Mouse (Mus musculus) CH12.LX (cell line): Measurements from ENCODE around the gene Ndufa11. TPM values are rescaled to one million over a fixed set of nuclear protein-coding genes. Genes with fewer than 3 reads are reported as not detected.

Source experiments
- DNase-seq: peaks from one replicate; pipeline ENCODE4 v3.0.0-alpha.2; 2013; ENCODE audit errors: extremely low read depth
- H3K27ac ChIP-seq: 2 replicates; pipeline ENCODE4 v1.5.1; 2012; ENCODE audit warnings: low read depth, mild to moderate bottlenecking, control low read depth, moderate library complexity; ENCODE audit not compliant: insufficient read depth
- H3K27me3 ChIP-seq: replicated peaks from 2 replicates; pipeline ENCODE3; 2012; ENCODE audit warnings: inconsistent platforms
- H3K36me3 ChIP-seq, 2 experiments: replicated peaks in 1 of 2; 2 replicates each; pipeline versions ENCODE3 to v1.6.1; 2012; ENCODE audit warnings: inconsistent platforms in 1 of 2, low read length in 1 of 2, mild to moderate bottlenecking in 1 of 2, mixed read lengths in 1 of 2, moderate library complexity in 1 of 2; ENCODE audit not compliant: control insufficient read depth in 1 of 2, insufficient read depth in 1 of 2
- H3K4me1 ChIP-seq, 2 experiments: 2 replicates each; pipeline ENCODE4 v1.6.1; 2012; ENCODE audit warnings: inconsistent platforms in 1 of 2, moderate library complexity in 1 of 2; ENCODE audit not compliant: insufficient read depth in 2 of 2, control insufficient read depth in 1 of 2
- H3K4me2 ChIP-seq: 2 replicates; pipeline ENCODE4 v1.6.1; 2012; ENCODE audit warnings: low read depth, mild to moderate bottlenecking, control low read depth; ENCODE audit not compliant: poor library complexity, insufficient read depth, severe bottlenecking
- H3K4me3 ChIP-seq, 3 experiments: fragments of 150-350 bp in 1 of 3; sonication (generic) in 1 of 3; replicated peaks in 1 of 3; 2 replicates each; pipeline versions ENCODE3 to v1.5.1; 2011 to 2012; ENCODE audit warnings: low read depth in 2 of 3, low read length in 2 of 3, mild to moderate bottlenecking in 2 of 3, moderate library complexity in 2 of 3, control low read depth in 1 of 3, improper control_type of control experiment in 1 of 3, inconsistent platforms in 1 of 3, mixed read lengths in 1 of 3; ENCODE audit not compliant: poor library complexity in 1 of 3
- H3K79me2 ChIP-seq: replicated peaks from 2 replicates; pipeline ENCODE4 v1.6.1; 2012; ENCODE audit warnings: mild to moderate bottlenecking, moderate library complexity; ENCODE audit not compliant: control insufficient read depth, poor library complexity, insufficient read depth, severe bottlenecking; ENCODE audit errors: extremely low read depth
- H3K9ac ChIP-seq: 2 replicates; pipeline ENCODE4 v1.6.1; 2012; ENCODE audit warnings: low read depth, mild to moderate bottlenecking, control low read depth, moderate library complexity; ENCODE audit not compliant: insufficient read depth
- H3K9me3 ChIP-seq: replicated peaks from 2 replicates; pipeline ENCODE3; 2012; ENCODE audit warnings: low read length, inconsistent platforms, mixed read lengths
- BHLHE40 ChIP-seq: IDR thresholded peaks from 2 replicates; pipeline ENCODE4 v1.6.1; 2011; ENCODE audit warnings: mild to moderate bottlenecking, low read depth, low read length, improper control_type of control experiment
- CHD1 ChIP-seq: IDR thresholded peaks from 2 replicates; pipeline ENCODE4 v1.6.1; 2012; ENCODE audit warnings: low read depth, low read length, improper control_type of control experiment, inconsistent platforms
- CHD2 ChIP-seq: IDR thresholded peaks from 2 replicates; pipeline ENCODE4 v1.6.1; 2011; ENCODE audit warnings: low read length, improper control_type of control experiment
- CTCF ChIP-seq, 2 experiments: IDR thresholded peaks in 1 of 2; conservative IDR thresholded peaks in 1 of 2; 2 replicates each; pipeline ENCODE4 v1.5.1; 2011 to 2012; ENCODE audit warnings: low read depth in 2 of 2, low read length in 2 of 2, improper control_type of control experiment in 1 of 2, inconsistent platforms in 1 of 2, mild to moderate bottlenecking in 1 of 2, moderate library complexity in 1 of 2
- E2F4 ChIP-seq: IDR thresholded peaks from 2 replicates; pipeline ENCODE4 v1.6.1; 2011; ENCODE audit warnings: low read depth, low read length, improper control_type of control experiment; ENCODE audit not compliant: insufficient replicate concordance
- ELF1 ChIP-seq: IDR thresholded peaks from 2 replicates; pipeline ENCODE4 v1.6.1; 2014; ENCODE audit warnings: low read depth, mild to moderate bottlenecking, inconsistent platforms, low read length, improper control_type of control experiment
- EP300 ChIP-seq: IDR thresholded peaks from 2 replicates; pipeline ENCODE4 v1.6.1; 2011; ENCODE audit warnings: low read length, improper control_type of control experiment
- ETS1 ChIP-seq: conservative IDR thresholded peaks from 2 replicates; pipeline ENCODE4 v1.6.1; 2012; ENCODE audit warnings: low read depth, mild to moderate bottlenecking, inconsistent platforms, low read length, improper control_type of control experiment, moderate library complexity
- GABPA ChIP-seq: IDR thresholded peaks from 2 replicates; pipeline ENCODE4 v1.6.1; 2012; ENCODE audit warnings: low read depth, low read length, improper control_type of control experiment, inconsistent platforms; ENCODE audit not compliant: insufficient replicate concordance
- HCFC1 ChIP-seq: IDR thresholded peaks from 2 replicates; pipeline ENCODE4 v1.6.1; 2012; ENCODE audit warnings: low read depth, mild to moderate bottlenecking, inconsistent platforms, low read length, improper control_type of control experiment
- IRF4 ChIP-seq: IDR thresholded peaks from 2 replicates; pipeline ENCODE4 v1.6.1; 2014; ENCODE audit warnings: low read depth, mild to moderate bottlenecking, inconsistent platforms, low read length, improper control_type of control experiment
- JUN ChIP-seq: IDR thresholded peaks from 2 replicates; pipeline ENCODE4 v1.6.1; 2011; ENCODE audit warnings: low read depth, mild to moderate bottlenecking, low read length, improper control_type of control experiment, moderate library complexity; ENCODE audit not compliant: insufficient read depth
- JUND ChIP-seq: conservative IDR thresholded peaks from 2 replicates; pipeline ENCODE4 v1.6.1; 2011; ENCODE audit warnings: low read depth, low read length, improper control_type of control experiment
- KAT2A ChIP-seq: IDR thresholded peaks from 2 replicates; pipeline ENCODE4 v1.6.1; 2012; ENCODE audit warnings: low read length, improper control_type of control experiment, inconsistent platforms; ENCODE audit not compliant: insufficient replicate concordance
- MAFK ChIP-seq: IDR thresholded peaks from 2 replicates; pipeline ENCODE4 v1.6.1; 2011; ENCODE audit warnings: low read length, improper control_type of control experiment; ENCODE audit not compliant: insufficient replicate concordance
- MAX ChIP-seq: IDR thresholded peaks from 2 replicates; pipeline ENCODE4 v1.6.1; 2011; ENCODE audit warnings: low read length, improper control_type of control experiment
- MAZ ChIP-seq: IDR thresholded peaks from 2 replicates; pipeline ENCODE4 v1.6.1; 2012; ENCODE audit warnings: low read depth, mild to moderate bottlenecking, inconsistent platforms, low read length, improper control_type of control experiment, moderate library complexity
- MEF2A ChIP-seq: IDR thresholded peaks from 2 replicates; pipeline ENCODE4 v1.6.1; 2014; ENCODE audit warnings: low read depth, mild to moderate bottlenecking, inconsistent platforms, low read length, improper control_type of control experiment, borderline replicate concordance
- MXI1 ChIP-seq: IDR thresholded peaks from 2 replicates; pipeline ENCODE4 v1.6.1; 2011; ENCODE audit warnings: mild to moderate bottlenecking, low read depth, low read length, improper control_type of control experiment
- MYC ChIP-seq: IDR thresholded peaks from 2 replicates; pipeline ENCODE4 v1.6.1; 2011; ENCODE audit warnings: low read depth, mild to moderate bottlenecking, improper control_type of control experiment, low read length
- NELFE ChIP-seq: IDR thresholded peaks from 2 replicates; pipeline ENCODE4 v1.6.1; 2011; ENCODE audit warnings: low read depth, low read length, improper control_type of control experiment
- NRF1 ChIP-seq: IDR thresholded peaks from 2 replicates; pipeline ENCODE4 v1.6.1; 2014; ENCODE audit warnings: low read depth, mild to moderate bottlenecking, inconsistent platforms, low read length, improper control_type of control experiment, moderate library complexity
- PAX5 ChIP-seq: IDR thresholded peaks from 2 replicates; pipeline ENCODE4 v1.6.1; 2012; ENCODE audit warnings: low read length, inconsistent platforms, mixed read lengths
- POLR2A ChIP-seq: IDR thresholded peaks from 2 replicates; pipeline ENCODE4 v1.6.1; 2011; ENCODE audit warnings: low read depth, mild to moderate bottlenecking, improper control_type of control experiment, low read length
- POLR2AphosphoS2 ChIP-seq: IDR thresholded peaks from 2 replicates; pipeline ENCODE4 v1.6.1; 2011; ENCODE audit warnings: low read depth, low read length, improper control_type of control experiment
- RAD21 ChIP-seq: IDR thresholded peaks from 2 replicates; pipeline ENCODE4 v1.6.1; 2011; ENCODE audit warnings: low read depth, mild to moderate bottlenecking, low read length, improper control_type of control experiment, moderate library complexity
- RCOR1 ChIP-seq: conservative IDR thresholded peaks from 2 replicates; pipeline ENCODE4 v1.6.1; 2012; ENCODE audit warnings: low read depth, mild to moderate bottlenecking, inconsistent platforms, low read length, improper control_type of control experiment
- SIN3A ChIP-seq: IDR thresholded peaks from 2 replicates; pipeline ENCODE4 v1.6.1; 2012; ENCODE audit warnings: low read length, improper control_type of control experiment, inconsistent platforms
- SMC3 ChIP-seq: IDR thresholded peaks from 2 replicates; pipeline ENCODE4 v1.6.1; 2011; ENCODE audit warnings: low read depth, low read length, improper control_type of control experiment
- TBP ChIP-seq: conservative IDR thresholded peaks from 2 replicates; pipeline ENCODE4 v1.6.1; 2011; ENCODE audit warnings: low read depth, low read length, improper control_type of control experiment
- TCF12 ChIP-seq: IDR thresholded peaks from 2 replicates; pipeline ENCODE4 v1.6.1; 2014; ENCODE audit warnings: low read depth, mild to moderate bottlenecking, inconsistent platforms, low read length, improper control_type of control experiment
- UBTF ChIP-seq: IDR thresholded peaks from 2 replicates; pipeline ENCODE4 v1.6.1; 2012; ENCODE audit warnings: low read depth, mild to moderate bottlenecking, inconsistent platforms, low read length, improper control_type of control experiment, moderate library complexity
- USF1 ChIP-seq: IDR thresholded peaks from 2 replicates; pipeline ENCODE4 v1.6.1; 2014; ENCODE audit warnings: low read depth, mild to moderate bottlenecking, inconsistent platforms, low read length, improper control_type of control experiment
- USF2 ChIP-seq: conservative IDR thresholded peaks from 2 replicates; pipeline ENCODE4 v1.6.1; 2011; ENCODE audit warnings: low read depth, low read length, improper control_type of control experiment
- ZC3H11A ChIP-seq: IDR thresholded peaks from 2 replicates; pipeline ENCODE4 v1.6.1; 2012; ENCODE audit warnings: low read depth, mild to moderate bottlenecking, inconsistent platforms, low read length, improper control_type of control experiment
- ZKSCAN1 ChIP-seq: IDR thresholded peaks from 2 replicates; pipeline ENCODE4 v1.6.1; 2012; ENCODE audit warnings: low read depth, inconsistent platforms, low read length, improper control_type of control experiment, borderline replicate concordance
- ZMIZ1 ChIP-seq: IDR thresholded peaks from 2 replicates; pipeline ENCODE4 v1.6.1; 2012; ENCODE audit warnings: low read depth, mild to moderate bottlenecking, inconsistent platforms, low read length, improper control_type of control experiment
- ZNF384 ChIP-seq: IDR thresholded peaks from 2 replicates; pipeline ENCODE4 v1.6.1; 2012; ENCODE audit warnings: low read depth, low read length, improper control_type of control experiment, inconsistent platforms
- dilution Hi-C: fragments of 300-500 bp; cut with MboI; formaldehyde crosslinking; loops from 2 replicates; pipeline ENCODE4 v1.14.3; 2020; ENCODE audit warnings: low sequenced_read_pairs; ENCODE audit not compliant: extremely low pct_unique_long_range_greater_than_20kb, extremely low pct_ligation_motif_present
- in situ Hi-C: fragments of 300-500 bp; cut with MboI; formaldehyde crosslinking; loops from 3 replicates; pipeline ENCODE4 v1.14.3; 2019; ENCODE audit warnings: low sequenced_read_pairs, low pct_ligation_motif_present, low pct_unique_long_range_greater_than_20kb, mixed read lengths
- polyA plus RNA-seq: library from polyadenylated mRNA; unstranded; fragments of >175 nt; gene quantifications from 2 replicates; pipeline ENCODE4 v1.2.1, GENCODE M21; 2012; ENCODE audit warnings: low read depth; ENCODE audit not compliant: insufficient read length
- total RNA-seq, 2 experiments: library from RNA; depleted of rRNA; stranded (reverse); fragments of 300-350 nt in 1 of 2; fragments of >200 nt in 1 of 2; gene quantifications; 2 replicates each; pipeline ENCODE4 v1.2.3; 2012 to 2014

Gene Ndufa11
- total and polyA plus RNA-seq, 3 experiments = 124 to 201 (median 155) TPM

DNA sequence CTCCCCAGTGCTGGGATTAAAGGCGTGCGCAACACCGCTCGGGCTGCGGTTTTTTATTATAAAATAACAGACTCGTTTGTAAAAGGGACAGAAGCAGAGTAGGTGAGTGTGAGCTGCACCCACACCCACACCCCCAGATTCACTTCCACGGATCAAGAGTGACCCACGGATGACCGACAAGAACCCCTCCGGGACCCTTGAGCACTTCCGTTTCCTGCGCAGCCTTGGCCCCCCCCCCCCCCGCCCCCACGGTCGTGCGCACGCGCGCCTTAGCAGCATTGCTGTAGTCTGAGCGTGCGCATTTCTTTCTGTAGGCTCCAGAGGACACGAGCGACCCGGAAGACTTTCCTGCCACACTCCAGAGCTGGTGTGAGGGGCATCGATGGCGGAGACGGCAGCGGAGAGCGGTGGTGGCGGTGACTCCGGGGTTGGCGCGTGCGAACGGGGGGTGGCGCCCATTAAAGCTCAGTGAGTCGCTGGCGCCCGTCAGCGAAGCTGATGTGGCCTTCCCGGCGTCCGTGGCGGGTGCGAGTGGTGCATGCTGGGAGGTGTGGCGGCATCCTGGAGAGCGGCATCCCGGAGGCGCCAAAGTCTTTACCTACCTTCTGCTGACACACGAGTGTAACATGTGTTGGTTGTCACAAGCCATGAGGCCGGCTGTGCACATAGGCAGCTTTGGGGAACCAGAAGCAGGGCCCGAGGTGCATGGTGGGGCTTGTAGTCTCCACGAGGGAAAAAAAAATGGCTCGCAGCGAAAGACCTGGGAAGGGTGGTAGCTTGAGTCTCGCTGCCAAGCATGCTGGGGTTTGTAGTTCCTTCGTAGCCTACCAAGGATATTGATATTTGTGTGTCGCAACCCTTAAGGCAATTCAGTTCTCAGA is 47.1 kb downstream of the Ndufa11 start, which contains the start of gene Dus3l:
Dus3l (plus strand) TSS at position 284 of the 881 bp plus-strand sequence.
- DNase-seq = peak; percentile 87
- Histone ChIP-seq H3K4me1 (peaks cover 0 to 27% of the 10 kb centered on the region in 2 experiments; a peak in 2 of 4 replicates), H3K9ac (peak within 1 kb of the TSS; percentile 73), H3K27ac (peak within 1 kb of the TSS; percentile 79)
- in situ Hi-C loops = no loop called here
- TF ChIP-seq NELFE (peak; percentile 70), ZNF384 (peak; percentile 86), JUN (no peak), MYC (peak; percentile 90), ZC3H11A (no peak), NRF1 (peak; percentile 84), JUND (no peak), IRF4 (peak; percentile 41), HCFC1 (peak; percentile 92), ELF1 (peak; percentile 83), TBP (peak; percentile 22; the same call in 1 of the 2 replicates), USF1 (no peak), MAX (peak; percentile 91), CHD1 (no peak), MEF2A (no peak), MXI1 (peak; percentile 83; the same call in 1 of the 2 replicates), E2F4 (0 out of 2 replicates have a peak, but pooled peaks have one; percentile 37), RAD21 (no peak), CHD2 (0 out of 2 replicates have a peak, but pooled peaks have one; percentile 59), ZKSCAN1 (no peak), UBTF (no peak), GABPA (peak; percentile 11; the same call in 1 of the 2 replicates), MAZ (peak; percentile 58), EP300 (no peak), KAT2A (peak; percentile 91; the same call in 1 of the 2 replicates), POLR2A (peak; percentile 87), SMC3 (no peak), BHLHE40 (no peak; the same call in 1 of the 2 replicates), ZMIZ1 (no peak; the same call in 1 of the 2 replicates), ETS1 (no peak), TCF12 (peak; percentile 55; the same call in 1 of the 2 replicates), RCOR1 (0 out of 2 replicates have a peak, but pooled peaks have one; percentile 13), PAX5 (no peak), MAFK (no peak), SIN3A (peak; percentile 76), POLR2AphosphoS2 (no peak), CTCF (conservative IDR thresholded peaks at IDR 0.05 in 1 of 2, IDR thresholded peaks at IDR 0.05 in 1 of 2; ENCODE audit: low read depth in 2 of 2, low read length in 2 of 2) (no peak), USF2 (no peak)
- TF ChIP-seq, all 38 proteins: peak for 19
- Histone ChIP-seq H3K4me2 (peak within 1 kb of the TSS; percentile 74), H3K9me3 (no peaks in the 10 kb centered on the region), H3K36me3 (peaks cover 33 to 35% of the 10 kb centered on the region in 2 experiments), H3K4me3 (peak within 1 kb of the TSS; percentile 76 to 92 (median 91)), H3K79me2 (peaks cover 8% of the 10 kb centered on the region), H3K27me3 (peaks cover 17% of the 10 kb centered on the region)
- dilution Hi-C loops = no loop called here
